Mouse (Mus musculus) MEL (cell line): ENCODE results near the gene Lgr6. TPM values are rescaled to one million over a fixed set of nuclear protein-coding genes. Genes with fewer than 3 reads are reported as not detected.

ENCODE experiments used
- DNase-seq: peaks from one replicate; pipeline ENCODE4 v3.0.0; 2011; ENCODE audit warnings: low read depth, low spot score
- H3K27ac ChIP-seq: 2 replicates; pipeline ENCODE4 v1.5.1; 2012; ENCODE audit warnings: low read depth, mild to moderate bottlenecking, control low read depth, low read length, moderate library complexity; ENCODE audit not compliant: control insufficient read depth
- H3K27me3 ChIP-seq, 2 experiments: fragments of 150-350 bp in 1 of 2; sonication (generic) in 1 of 2; 2 replicates each; pipeline ENCODE4 v1.6.1; 2012; ENCODE audit warnings: low read length in 2 of 2, mild to moderate bottlenecking in 2 of 2, improper control_type of control experiment in 1 of 2, moderate library complexity in 1 of 2; ENCODE audit not compliant: insufficient read depth in 2 of 2, control insufficient read depth in 1 of 2
- H3K36me3 ChIP-seq, 2 experiments: 2 replicates each; pipeline ENCODE4 v1.6.1; 2012 to 2014; ENCODE audit warnings: low read length in 2 of 2, improper control_type of control experiment in 1 of 2, inconsistent platforms in 1 of 2, mild to moderate bottlenecking in 1 of 2; ENCODE audit not compliant: insufficient read depth in 2 of 2, control insufficient read depth in 1 of 2
- H3K4me1 ChIP-seq, 2 experiments: fragments of 150-350 bp in 1 of 2; sonication (generic) in 1 of 2; 2 replicates each; pipeline ENCODE4 v1.6.1; 2012; ENCODE audit warnings: low read length in 2 of 2, improper control_type of control experiment in 1 of 2, mild to moderate bottlenecking in 1 of 2; ENCODE audit not compliant: insufficient read depth in 2 of 2, control insufficient read depth in 1 of 2
- H3K4me3 ChIP-seq, 2 experiments: fragments of 150-350 bp in 1 of 2; sonication (generic) in 1 of 2; 2 replicates each; pipeline ENCODE4 v1.5.1; 2012; ENCODE audit warnings: low read depth in 2 of 2, low read length in 2 of 2, mild to moderate bottlenecking in 2 of 2, moderate library complexity in 2 of 2, control low read depth in 1 of 2, improper control_type of control experiment in 1 of 2; ENCODE audit not compliant: control insufficient read depth in 1 of 2, insufficient read depth in 1 of 2
- H3K79me2 ChIP-seq: 2 replicates; pipeline ENCODE4 v1.6.1; 2012; ENCODE audit warnings: mild to moderate bottlenecking, low read length, moderate library complexity; ENCODE audit not compliant: control insufficient read depth, poor library complexity, insufficient read depth
- H3K9ac ChIP-seq: 2 replicates; pipeline ENCODE4 v1.6.1; 2012; ENCODE audit warnings: low read depth, mild to moderate bottlenecking, control low read depth, low read length, moderate library complexity; ENCODE audit not compliant: control insufficient read depth, poor library complexity, severe bottlenecking
- H3K9me3 ChIP-seq: fragments of 150-350 bp; sonication (generic); replicated peaks from 2 replicates; pipeline ENCODE4 v1.6.1; 2012; ENCODE audit warnings: mild to moderate bottlenecking, low read length, improper control_type of control experiment, moderate library complexity; ENCODE audit not compliant: insufficient read depth
- BHLHE40 ChIP-seq: IDR thresholded peaks from 2 replicates; pipeline ENCODE4 v1.6.1; 2012; ENCODE audit warnings: low read depth, mild to moderate bottlenecking, inconsistent platforms, low read length, improper control_type of control experiment, borderline replicate concordance
- CTCF ChIP-seq, 3 experiments: IDR thresholded peaks in 2 of 3; conservative IDR thresholded peaks in 1 of 3; 2 replicates each; pipeline ENCODE4 v1.5.1; 2011 to 2012; ENCODE audit warnings: low read length in 3 of 3, low read depth in 2 of 3, mild to moderate bottlenecking in 2 of 3, improper control_type of control experiment in 1 of 3, inconsistent platforms in 1 of 3, mixed read lengths in 1 of 3, moderate library complexity in 1 of 3; ENCODE audit not compliant: control insufficient read depth in 1 of 3, insufficient read depth in 1 of 3, poor library complexity in 1 of 3, severe bottlenecking in 1 of 3
- E2F4 ChIP-seq: IDR thresholded peaks from 2 replicates; pipeline ENCODE4 v1.6.1; 2011; ENCODE audit warnings: low read depth, low read length, improper control_type of control experiment, borderline replicate concordance
- EP300 ChIP-seq, 2 experiments: IDR thresholded peaks; 2 replicates each; pipeline ENCODE4 v1.6.1; 2011; ENCODE audit warnings: improper control_type of control experiment in 2 of 2, low read length in 2 of 2, low read depth in 1 of 2, mild to moderate bottlenecking in 1 of 2
- JUND ChIP-seq: IDR thresholded peaks from 2 replicates; pipeline ENCODE4 v1.6.1; 2011; ENCODE audit warnings: low read depth, mild to moderate bottlenecking, improper control_type of control experiment, low read length
- MAX ChIP-seq: IDR thresholded peaks from 2 replicates; pipeline ENCODE4 v1.6.1; 2011; ENCODE audit warnings: low read length, improper control_type of control experiment
- MYB ChIP-seq: IDR thresholded peaks from 2 replicates; pipeline ENCODE4 v1.6.1; 2011; ENCODE audit warnings: mild to moderate bottlenecking, low read depth, low read length, improper control_type of control experiment
- MYC ChIP-seq: IDR thresholded peaks from 2 replicates; pipeline ENCODE4 v1.6.1; 2011; ENCODE audit warnings: low read depth, mild to moderate bottlenecking, low read length, improper control_type of control experiment, moderate library complexity
- POLR2A ChIP-seq, 2 experiments: IDR thresholded peaks; 2 replicates each; pipeline ENCODE4 v1.6.1; 2011 to 2012; ENCODE audit warnings: low read length in 2 of 2, mild to moderate bottlenecking in 2 of 2, control low read depth in 1 of 2, improper control_type of control experiment in 1 of 2, low read depth in 1 of 2, moderate library complexity in 1 of 2; ENCODE audit not compliant: control insufficient read depth in 1 of 2, insufficient read depth in 1 of 2, poor library complexity in 1 of 2
- POLR2AphosphoS5 ChIP-seq: IDR thresholded peaks from 2 replicates; pipeline ENCODE4 v1.6.1; 2012; ENCODE audit warnings: low read depth, borderline replicate concordance, mild to moderate bottlenecking, inconsistent platforms, low read length, moderate library complexity, mixed read lengths
- RCOR1 ChIP-seq: IDR thresholded peaks from 2 replicates; pipeline ENCODE4 v1.6.1; 2012; ENCODE audit warnings: low read depth, mild to moderate bottlenecking, inconsistent platforms, low read length, improper control_type of control experiment
- TAL1 ChIP-seq: IDR thresholded peaks from 2 replicates; pipeline ENCODE4 v1.6.1; 2012; ENCODE audit warnings: mild to moderate bottlenecking, inconsistent platforms, low read length, moderate library complexity, mixed read lengths
- TCF12 ChIP-seq: IDR thresholded peaks from 2 replicates; pipeline ENCODE4 v1.6.1; 2014; ENCODE audit warnings: low read depth, mild to moderate bottlenecking, inconsistent platforms, low read length, improper control_type of control experiment, moderate library complexity
- ZC3H11A ChIP-seq: IDR thresholded peaks from 2 replicates; pipeline ENCODE4 v1.6.1; 2012; ENCODE audit warnings: low read depth, mild to moderate bottlenecking, inconsistent platforms, low read length, improper control_type of control experiment
- ZNF384 ChIP-seq: IDR thresholded peaks from 2 replicates; pipeline ENCODE4 v1.6.1; 2012; ENCODE audit warnings: low read depth, mild to moderate bottlenecking, inconsistent platforms, low read length, improper control_type of control experiment
- polyA plus RNA-seq, 2 experiments: library from polyadenylated mRNA; stranded (reverse) in 1 of 2; unstranded in 1 of 2; fragments of >175 nt in 1 of 2; fragments of >200 nt in 1 of 2; gene quantifications; 2 replicates each; pipeline versions ENCODE4 v1.2.1 to v1.2.4; 2012; ENCODE audit warnings: low replicate concordance in 2 of 2, low read depth in 1 of 2; ENCODE audit not compliant: insufficient read length in 2 of 2, insufficient read depth in 1 of 2, missing spikeins in 1 of 2
- total RNA-seq: library from RNA; depleted of rRNA; stranded (reverse); fragments of 300-350 nt; gene quantifications from 2 replicates; pipeline ENCODE4 v1.2.3, GENCODE M21; 2012

The Lgr6 gene
- total and polyA plus RNA-seq, 3 experiments, result 0.04 to 0.10 TPM; not detected in 1

DNA sequence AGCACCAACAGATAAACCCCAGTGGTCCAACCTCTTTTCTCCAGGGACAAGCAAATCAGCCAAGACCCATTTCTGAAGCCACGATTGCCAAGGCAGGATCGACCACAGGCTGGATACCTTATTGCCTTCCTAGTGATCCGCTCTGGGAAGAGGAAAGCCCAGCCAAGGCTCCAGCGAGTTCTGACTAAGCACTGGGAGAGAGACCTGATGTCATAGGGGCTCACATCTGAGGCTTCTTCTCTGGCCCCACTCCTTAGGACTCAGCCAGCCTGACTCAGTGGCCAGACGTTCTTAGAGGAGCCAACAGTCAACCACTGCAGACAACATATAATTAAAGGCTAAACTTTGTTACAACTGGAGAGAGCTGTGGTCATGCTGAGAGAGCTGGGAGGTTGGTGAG is 83.1 kb downstream of the Lgr6 start:
- no peaks in the 10 kb centered on the region for H3K36me3 ChIP-seq
- TF ChIP-seq MAX (no peak), POLR2A (IDR thresholded peaks at IDR 0.05; ENCODE audit: control insufficient read depth in 1 of 2, insufficient read depth in 1 of 2, low read depth in 1 of 2, low read length in 2 of 2, poor library complexity in 1 of 2) (no peak), POLR2AphosphoS5 (no peak), TCF12 (no peak), RCOR1 (no peak)
- H3K27me3 ChIP-seq, result peaks cover 2 to 4% of the 10 kb centered on the region in 2 experiments; a peak in 3 of 4 replicates
- no peak overlapping the region for H3K4me3 ChIP-seq
- no peak overlapping the region for H3K27ac ChIP-seq
- H3K79me2 ChIP-seq, result no peaks in the 10 kb centered on the region
- H3K4me1 ChIP-seq, result no peaks in the 10 kb centered on the region
- no peak for DNase-seq
- H3K9ac ChIP-seq, result no peak overlapping the region
- no peaks in the 10 kb centered on the region for H3K9me3 ChIP-seq

DNA sequence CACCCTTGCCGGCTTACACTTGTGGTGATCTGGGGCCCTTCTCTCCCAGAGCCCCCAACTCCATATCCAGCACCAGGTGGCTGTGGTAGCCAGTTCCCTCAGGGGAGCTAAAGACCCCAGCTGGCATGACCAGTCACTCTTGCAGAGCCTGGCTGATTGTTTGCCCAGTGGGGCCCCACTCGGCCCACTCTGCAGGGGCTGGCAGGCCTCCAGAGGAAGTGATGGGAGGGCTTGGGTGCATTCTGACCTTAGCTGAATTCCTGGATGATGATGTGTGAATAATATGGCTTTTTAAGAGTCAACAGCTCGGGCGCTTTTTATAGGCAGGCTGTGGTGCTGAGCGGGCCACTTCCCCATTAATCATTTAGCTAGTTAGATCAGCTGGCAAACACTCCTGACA is 84.1 kb downstream of the Lgr6 start:
- TF ChIP-seq MYC (no peak), ZC3H11A (no peak), BHLHE40 (no peak), E2F4 (no peak), MYB (no peak), RCOR1 (no peak), EP300 (IDR thresholded peaks at IDR 0.05; ENCODE audit: low read depth in 1 of 2, low read length in 2 of 2) (no peak), MAX (no peak), TCF12 (no peak), ZNF384 (no peak), JUND (no peak), CTCF (IDR thresholded peaks at IDR 0.05 in 2 of 3, conservative IDR thresholded peaks at IDR 0.05 in 1 of 3; ENCODE audit: control insufficient read depth in 1 of 3, insufficient read depth in 1 of 3, low read depth in 2 of 3, low read length in 3 of 3, poor library complexity in 1 of 3, severe bottlenecking in 1 of 3) (no peak), POLR2A (IDR thresholded peaks at IDR 0.05; ENCODE audit: control insufficient read depth in 1 of 2, insufficient read depth in 1 of 2, low read depth in 1 of 2, low read length in 2 of 2, poor library complexity in 1 of 2) (no peak), TAL1 (no peak)
- no peaks in the 10 kb centered on the region for H3K9me3 ChIP-seq
- no peak overlapping the region for H3K4me3 ChIP-seq
- H3K4me1 ChIP-seq, result no peaks in the 10 kb centered on the region
- H3K27me3 ChIP-seq, result peaks cover 2 to 4% of the 10 kb centered on the region in 2 experiments; a peak in 3 of 4 replicates
- no peaks in the 10 kb centered on the region for H3K36me3 ChIP-seq
- no peak overlapping the region for H3K27ac ChIP-seq
- DNase-seq, result no peak
- no peaks in the 10 kb centered on the region for H3K79me2 ChIP-seq
- H3K9ac ChIP-seq, result no peak overlapping the region
